ENCODE assay signal across 8 mouse cellular contexts in the genomic region with DNA sequence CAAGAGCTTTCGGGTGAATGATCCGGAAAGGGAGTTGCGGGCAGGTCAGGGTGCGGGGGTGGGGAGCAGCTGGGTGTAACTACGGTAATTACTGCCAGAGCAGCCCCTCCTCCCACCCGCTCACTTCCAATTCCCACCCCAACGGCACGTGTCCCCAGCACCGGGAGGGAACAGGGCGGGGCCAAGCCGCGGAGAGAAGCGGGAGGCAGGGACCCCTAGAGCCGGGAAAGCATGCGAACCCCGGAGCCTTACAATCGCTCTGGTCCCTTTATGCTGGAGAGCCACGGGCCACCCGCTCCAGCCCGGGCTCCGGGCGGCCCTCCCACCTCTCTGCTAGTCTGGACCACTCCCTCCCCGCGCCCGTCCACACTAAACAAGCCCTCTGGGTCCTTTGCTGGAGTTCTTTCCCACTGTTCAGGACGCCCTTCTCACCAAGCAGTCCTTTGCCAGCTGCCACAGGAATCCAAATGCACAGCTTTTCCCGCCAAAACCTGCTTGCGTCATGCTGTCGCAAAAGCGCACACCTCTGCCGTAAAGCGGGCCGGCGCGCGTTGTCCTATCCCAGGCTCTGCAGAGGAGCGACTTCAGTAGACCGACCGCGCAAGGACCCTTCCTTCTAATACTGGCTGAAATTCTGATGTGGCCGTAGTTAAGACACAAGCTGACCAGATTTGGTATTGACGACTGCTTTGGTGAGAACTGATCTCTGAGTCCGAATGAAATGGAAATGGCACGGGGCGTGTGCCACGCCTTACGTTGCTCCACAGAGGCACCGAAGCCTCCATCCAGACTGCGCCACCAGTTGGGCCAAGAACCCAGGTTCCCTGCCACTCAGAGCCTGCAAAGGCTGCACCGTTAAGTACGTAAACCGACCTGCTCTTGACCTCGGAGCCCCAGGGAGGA. TPM values are rescaled to one million over a fixed set of nuclear protein-coding genes. Genes with fewer than 3 reads are reported as not detected.
DNase-seq lines count a peak whose midpoint lies in the region; ATAC-seq and TF ChIP-seq lines count a peak whose summit lies in the region.

No protein-coding gene starts in this region.

- DNase-seq in CD4-positive helper T cell, adult 2 months (ENCODE audit: low read depth, low spot score): peak; percentile 89
- DNase-seq in brain, embryonic 18.5 days (ENCODE audit: low read depth, low spot score): peak; percentile 79
- DNase-seq in kidney, postnatal 0 days (ENCODE audit: low spot score): peak; percentile 92
- DNase-seq in liver, embryonic 11.5 days (ENCODE audit: low spot score): peak; percentile 92
- peak; percentile 92 for DNase-seq in naive thymus-derived CD4-positive, alpha-beta T cell, adult 2 months (ENCODE audit: low read depth)

- peak overlapping the region; percentile 71 for H3K4me3 ChIP-seq in heart, embryonic 12.5 days
- peak overlapping the region; percentile 69 for H3K4me3 ChIP-seq in kidney, postnatal 0 days (replicated peaks; ENCODE audit: low read depth, low read length)
- peak overlapping the region; percentile 76 for H3K4me3 ChIP-seq in liver, embryonic 11.5 days (ENCODE audit: low read depth, low read length)
- peak overlapping the region; percentile 75 for H3K4me3 ChIP-seq in stomach, embryonic 14.5 days (ENCODE audit: low read depth, low read length)

- no peaks in the 10 kb centered on the region for H3K9me3 ChIP-seq in heart, embryonic 12.5 days (replicated peaks)
- no peaks in the 10 kb centered on the region for H3K9me3 ChIP-seq in kidney, postnatal 0 days (replicated peaks; ENCODE audit: low read length)
- no peaks in the 10 kb centered on the region for H3K9me3 ChIP-seq in liver, embryonic 11.5 days (ENCODE audit: control insufficient read depth, low read length)
- no peaks in the 10 kb centered on the region for H3K9me3 ChIP-seq in stomach, embryonic 14.5 days (ENCODE audit: control insufficient read depth, low read depth, low read length)

- no peak for TF ChIP-seq CTCF in kidney, postnatal 0 days (IDR thresholded peaks at IDR 0.05; ENCODE audit: low read depth)

- H3K36me3 ChIP-seq in heart, embryonic 12.5 days: peaks cover 21% of the 10 kb centered on the region
- H3K36me3 ChIP-seq in kidney, postnatal 0 days (ENCODE audit: insufficient read depth, low read length): 0 out of 2 replicates have a peak, but pooled peaks cover 8% of the 10 kb centered on the region
- peaks cover 10% of the 10 kb centered on the region for H3K36me3 ChIP-seq in liver, embryonic 11.5 days (ENCODE audit: control insufficient read depth, insufficient read depth, low read length)
- H3K36me3 ChIP-seq in stomach, embryonic 14.5 days (ENCODE audit: control insufficient read depth, insufficient read depth, low read length): peaks cover 8% of the 10 kb centered on the region

- no peaks in the 10 kb centered on the region for H3K27me3 ChIP-seq in heart, embryonic 12.5 days (replicated peaks)
- H3K27me3 ChIP-seq in kidney, postnatal 0 days (ENCODE audit: insufficient read depth, low read length): no peaks in the 10 kb centered on the region
- no peaks in the 10 kb centered on the region for H3K27me3 ChIP-seq in liver, embryonic 11.5 days (replicated peaks; ENCODE audit: control insufficient read depth, insufficient read depth, low read length)
- H3K27me3 ChIP-seq in stomach, embryonic 14.5 days (ENCODE audit: control insufficient read depth, insufficient read depth, low read length): no peaks in the 10 kb centered on the region

- WGBS in heart, embryonic 12.5 days: under 1% methylated on average over 50 of the region's 53 CpGs
- under 1% methylated on average over 52 of the region's 53 CpGs for WGBS in kidney, postnatal 0 days
- under 1% methylated on average over 53 of the region's 53 CpGs for WGBS in liver, embryonic 11.5 days
- under 1% methylated on average over 53 of the region's 53 CpGs for WGBS in stomach, embryonic 14.5 days

- H3K9ac ChIP-seq in heart, embryonic 12.5 days: peak overlapping the region; percentile 81
- H3K9ac ChIP-seq in kidney, postnatal 0 days (ENCODE audit: low read depth, low read length): peak overlapping the region; percentile 66
- H3K9ac ChIP-seq in liver, embryonic 11.5 days (ENCODE audit: low read depth, low read length): peak overlapping the region; percentile 96
- H3K9ac ChIP-seq in stomach, embryonic 14.5 days (replicated peaks; ENCODE audit: low read depth, low read length): peak overlapping the region; percentile 74

- H3K4me1 ChIP-seq in heart, embryonic 12.5 days (replicated peaks): peaks cover 13% of the 10 kb centered on the region; the same call in 1 of the 2 replicates
- H3K4me1 ChIP-seq in kidney, postnatal 0 days (replicated peaks; ENCODE audit: insufficient read depth, low read length): no peaks in the 10 kb centered on the region
- peaks cover 2% of the 10 kb centered on the region; the same call in 1 of the 2 replicates for H3K4me1 ChIP-seq in liver, embryonic 11.5 days (replicated peaks; ENCODE audit: control insufficient read depth, insufficient read depth, low read length)
- peaks cover 7% of the 10 kb centered on the region; the same call in 1 of the 2 replicates for H3K4me1 ChIP-seq in stomach, embryonic 14.5 days (ENCODE audit: control insufficient read depth, insufficient read depth, low read length)

- peak overlapping the region; percentile 94 for H3K4me2 ChIP-seq in heart, embryonic 12.5 days
- H3K4me2 ChIP-seq in kidney, postnatal 0 days (ENCODE audit: low read length): peak overlapping the region; percentile 93
- H3K4me2 ChIP-seq in liver, embryonic 11.5 days: peak overlapping the region; percentile 78
- peak overlapping the region; percentile 76 for H3K4me2 ChIP-seq in stomach, embryonic 14.5 days (replicated peaks; ENCODE audit: low read depth, low read length)

- H3K27ac ChIP-seq in heart, embryonic 12.5 days (ENCODE audit: poor library complexity, severe bottlenecking): peak overlapping the region; percentile 91
- peak overlapping the region; percentile 74 for H3K27ac ChIP-seq in kidney, postnatal 0 days
- peak overlapping the region; percentile 97 for H3K27ac ChIP-seq in liver, embryonic 11.5 days (ENCODE audit: low read depth, low read length)
- H3K27ac ChIP-seq in stomach, embryonic 14.5 days (ENCODE audit: low read length): peak overlapping the region; percentile 92

- peak; percentile 88 for ATAC-seq in erythroid progenitor cell, adult 5-6 weeks (replicated peaks; ENCODE audit: low FRiP score, poor library complexity, severe bottlenecking)
- ATAC-seq in heart, embryonic 12.5 days (ENCODE audit: insufficient number of reproducible peaks, low FRiP score): peak; percentile 94
- peak; percentile 96 for ATAC-seq in kidney, postnatal 0 days (replicated peaks; ENCODE audit: low FRiP score, low read depth)
- ATAC-seq in liver, embryonic 11.5 days (replicated peaks; ENCODE audit: low FRiP score): peak; percentile 90
- peak; percentile 93 for ATAC-seq in stomach, embryonic 14.5 days (ENCODE audit: insufficient number of reproducible peaks, insufficient read depth, low FRiP score, low read depth)

RNA-seq across cellular contexts. Expression of gene Chek1, which starts 0.5 kb away (rescaled TPM):
- 14.8 and 37.3 TPM in 2 replicates for total RNA-seq in erythroid progenitor cell, adult 5-6 weeks (2015; ENCODE audit: low replicate concordance)
- total RNA-seq in erythroid progenitor cell, adult 5-6 weeks (2017; ENCODE audit: low replicate concordance): 23.0 and 27.6 TPM in 2 replicates
- polyA plus RNA-seq in heart, embryonic 12.5 days (2016; fragmentation: Nextera tagmentation; extraction: Ambion mirVana): 25.8 and 27.3 TPM in 2 replicates
- polyA plus RNA-seq in kidney, postnatal 0 days (2015; fragmentation: Nextera tagmentation; extraction: Ambion mirVana): 19.2 and 23.5 TPM in 2 replicates
- polyA plus RNA-seq in liver, embryonic 11.5 days (2014; fragmentation: Nextera tagmentation; extraction: Ambion mirVana): 50.7 and 52.3 TPM in 2 replicates
- 42.0 and 42.6 TPM in 2 replicates for polyA plus RNA-seq in stomach, embryonic 14.5 days (2014; fragmentation: Nextera tagmentation; extraction: Ambion mirVana)

RNA-seq across cellular contexts. Expression of gene Acrv1, which starts 33.4 kb away (rescaled TPM):
- total RNA-seq in erythroid progenitor cell, adult 5-6 weeks (2015; ENCODE audit: low replicate concordance): not detected in 2 replicates
- not detected in 2 replicates for total RNA-seq in erythroid progenitor cell, adult 5-6 weeks (2017; ENCODE audit: low replicate concordance)
- not detected in 2 replicates for polyA plus RNA-seq in heart, embryonic 12.5 days (2016; fragmentation: Nextera tagmentation; extraction: Ambion mirVana)
- not detected in 2 replicates for polyA plus RNA-seq in kidney, postnatal 0 days (2015; fragmentation: Nextera tagmentation; extraction: Ambion mirVana)
- polyA plus RNA-seq in liver, embryonic 11.5 days (2014; fragmentation: Nextera tagmentation; extraction: Ambion mirVana): not detected in 2 replicates
- polyA plus RNA-seq in stomach, embryonic 14.5 days (2014; fragmentation: Nextera tagmentation; extraction: Ambion mirVana): not detected in 2 replicates

RNA-seq across cellular contexts. Expression of gene Stt3a, which starts 41.1 kb away (rescaled TPM):
- 96.4 and 165 TPM in 2 replicates for total RNA-seq in erythroid progenitor cell, adult 5-6 weeks (2015; ENCODE audit: low replicate concordance)
- total RNA-seq in erythroid progenitor cell, adult 5-6 weeks (2017; ENCODE audit: low replicate concordance): 169 and 238 TPM in 2 replicates
- 174 and 184 TPM in 2 replicates for polyA plus RNA-seq in heart, embryonic 12.5 days (2016; fragmentation: Nextera tagmentation; extraction: Ambion mirVana)
- polyA plus RNA-seq in kidney, postnatal 0 days (2015; fragmentation: Nextera tagmentation; extraction: Ambion mirVana): 184 and 224 TPM in 2 replicates
- polyA plus RNA-seq in liver, embryonic 11.5 days (2014; fragmentation: Nextera tagmentation; extraction: Ambion mirVana): 296 and 315 TPM in 2 replicates
- polyA plus RNA-seq in stomach, embryonic 14.5 days (2014; fragmentation: Nextera tagmentation; extraction: Ambion mirVana): 240 and 279 TPM in 2 replicates

Comparison
In these comparisons a context has a peak if more than half of its experiments do, and no peak if none do; other contexts are left out.
1. Peak in every context shown above with its lines: DNase-seq, ATAC-seq, H3K4me3 ChIP-seq and H3K27ac ChIP-seq.